Mouse (Mus musculus) cerebellum, adult 2 months (tissue): Measurements from ENCODE around the gene Edem1. TPM values are rescaled to one million over a fixed set of nuclear protein-coding genes. Genes with fewer than 3 reads are reported as not detected.

Experiments
- DNase-seq, 2 experiments: peaks; one replicate each; pipeline ENCODE4 v3.0.0; 2021
- H3K27ac ChIP-seq: fragments of 200-500 bp; 2 replicates; pipeline ENCODE4 v1.5.1; 2012; ENCODE audit warnings: low read length, control low read depth, inconsistent platforms; ENCODE audit not compliant: insufficient read depth
- H3K27me3 ChIP-seq: fragments of 200-500 bp; 2 replicates; pipeline ENCODE4 v1.6.1; 2012; ENCODE audit warnings: inconsistent platforms, mild to moderate bottlenecking, low read length, moderate library complexity; ENCODE audit not compliant: control insufficient read depth, insufficient read depth
- H3K4me1 ChIP-seq: fragments of 200-500 bp; 2 replicates; pipeline ENCODE4 v1.6.1; 2011; ENCODE audit warnings: low read length; ENCODE audit not compliant: control insufficient read depth, insufficient read depth
- H3K4me3 ChIP-seq: fragments of 200-500 bp; replicated peaks from 2 replicates; pipeline ENCODE3; 2011; ENCODE audit warnings: mild to moderate bottlenecking, low read depth, low read length, control low read depth; ENCODE audit not compliant: insufficient read depth
- CTCF ChIP-seq: fragments of 200-500 bp; IDR thresholded peaks from 2 replicates; pipeline ENCODE4 v1.5.1; 2011; ENCODE audit warnings: low read depth, mild to moderate bottlenecking, control low read depth, low read length, moderate library complexity, borderline replicate concordance; ENCODE audit not compliant: insufficient read depth
- POLR2A ChIP-seq: fragments of 200-500 bp; IDR thresholded peaks from 2 replicates; pipeline ENCODE4 v1.6.1; 2011; ENCODE audit warnings: low read length, control low read depth, borderline replicate concordance; ENCODE audit not compliant: insufficient read depth
- WGBS: fragments of 180-500 bp; shearing (Covaris S2); methylation state at CpG from one replicate; pipeline ENCODE4 v1.1.7; 2018; 5-methylcytosine and 5-hydroxymethylcytosine counted together
- polyA plus RNA-seq: library from polyadenylated mRNA; depleted of rRNA; stranded (reverse); fragments of >200 nt; gene quantifications from 2 replicates; pipeline ENCODE4 v1.2.3, GENCODE M21; 2012; rRNA removed

The Edem1 gene
- 9.5 and 10.5 TPM in 2 replicates for polyA plus RNA-seq

GRCm38 (mm10) chr6:108828234-108828868 lies at the start of gene Edem1:
TSS of gene Edem1 (plus strand) at chr6:108828641.
- Histone ChIP-seq H3K4me3 (peak within 1 kb of the TSS; percentile 87), H3K4me1 (peaks cover 7% of the 10 kb centered on the region; the same call in 1 of the 2 replicates), H3K27ac (peak within 1 kb of the TSS; percentile 81), H3K27me3 (no peaks in the 10 kb centered on the region)
- TF ChIP-seq POLR2A, result 0 out of 2 replicates have a peak, but pooled peaks have one; percentile 36
- TF ChIP-seq CTCF, result no peak
- DNase-seq, result peak; percentile 94 to 96
- under 1% methylated on average over 67 of the region's 67 CpGs for WGBS

- no peak overlapping the region for H3K27ac ChIP-seq
- no peaks in the 10 kb centered on the region for H3K27me3 ChIP-seq
- peaks cover 11% of the 10 kb centered on the region; the same call in 1 of the 2 replicates for H3K4me1 ChIP-seq
- no peak overlapping the region for H3K4me3 ChIP-seq
- no peak for DNase-seq
- TF ChIP-seq POLR2A (no peak), CTCF (no peak)
- WGBS, result 68% methylated on average over 6 of the region's 6 CpGs
Measured at GRCm38 (mm10) chr6:108781865-108782264, 46.6 kb upstream of the Edem1 start.

- peak; percentile 95 to 97 for DNase-seq
- 11% methylated on average over 36 of the region's 36 CpGs for WGBS
- Histone ChIP-seq H3K4me1 (peaks cover 11% of the 10 kb centered on the region; the same call in 1 of the 2 replicates), H3K27me3 (no peaks in the 10 kb centered on the region), H3K27ac (peak within 1 kb of the TSS; percentile 88), H3K4me3 (peak within 1 kb of the TSS; percentile 86)
- TF ChIP-seq CTCF, result peak; percentile 94
- TF ChIP-seq POLR2A, result peak; percentile 81; the same call in 1 of the 2 replicates
Measured at GRCm38 (mm10) chr6:108782526-108783183, 45.8 kb upstream of the Edem1 start, which contains the start of gene Arl8b. TSS of gene Arl8b (plus strand) at chr6:108783099.

- DNase-seq, result peak; percentile 50 to 54
- WGBS, result under 1% methylated on average over 57 of the region's 57 CpGs
- no peaks in the 10 kb centered on the region for H3K27me3 ChIP-seq
- H3K4me1 ChIP-seq, result peaks cover 11% of the 10 kb centered on the region; the same call in 1 of the 2 replicates
- H3K27ac ChIP-seq, result peak overlapping the region; percentile 88
- peak overlapping the region; percentile 86 for H3K4me3 ChIP-seq
- TF ChIP-seq POLR2A, result no peak
- TF ChIP-seq CTCF, result no peak
Measured at GRCm38 (mm10) chr6:108783184-108783881, 45.1 kb upstream of the Edem1 start.

- WGBS, result 13% methylated on average over 11 of the region's 11 CpGs
- TF ChIP-seq POLR2A (no peak), CTCF (no peak)
- H3K4me3 ChIP-seq, result peak overlapping the region; percentile 86
- H3K4me1 ChIP-seq, result peaks cover 16% of the 10 kb centered on the region
- no peak overlapping the region for H3K27ac ChIP-seq
- no peaks in the 10 kb centered on the region for H3K27me3 ChIP-seq
- no peak for DNase-seq
Measured at GRCm38 (mm10) chr6:108784056-108784455, 44.4 kb upstream of the Edem1 start.

- TF ChIP-seq CTCF (no peak), POLR2A (no peak)
- WGBS, result 38% methylated on average over 5 of the region's 5 CpGs
- H3K27ac ChIP-seq, result no peak overlapping the region
Measured at GRCm38 (mm10) chr6:108784796-108785195, 43.6 kb upstream of the Edem1 start.

GRCm38 (mm10) chr6:108785551-108785950 lies 42.9 kb upstream of the Edem1 start:
- Histone ChIP-seq H3K27ac (no peak overlapping the region), H3K4me3 (no peak overlapping the region)
- no peak for TF ChIP-seq CTCF
- no peak for TF ChIP-seq POLR2A

More at GRCm38 (mm10) chr6:108784796-108785195, 43.6 kb upstream of the Edem1 start:
- Histone ChIP-seq H3K4me1 (peaks cover 16% of the 10 kb centered on the region), H3K27me3 (no peaks in the 10 kb centered on the region), H3K4me3 (no peak overlapping the region)
- DNase-seq, result no peak

More at GRCm38 (mm10) chr6:108785551-108785950, 42.9 kb upstream of the Edem1 start:
- Histone ChIP-seq H3K4me1 (peaks cover 16% of the 10 kb centered on the region), H3K27me3 (no peaks in the 10 kb centered on the region)
- DNase-seq, result no peak
- 80% methylated on average over 3 of the region's 3 CpGs for WGBS
